Mouse (Mus musculus) B cell, adult 2 months (primary cell): ENCODE results near the gene Lrp6.

Source experiments
- DNase-seq, 2 experiments: peaks; one replicate each; pipeline ENCODE4 v3.0.0; 2022

The Lrp6 gene

DNA sequence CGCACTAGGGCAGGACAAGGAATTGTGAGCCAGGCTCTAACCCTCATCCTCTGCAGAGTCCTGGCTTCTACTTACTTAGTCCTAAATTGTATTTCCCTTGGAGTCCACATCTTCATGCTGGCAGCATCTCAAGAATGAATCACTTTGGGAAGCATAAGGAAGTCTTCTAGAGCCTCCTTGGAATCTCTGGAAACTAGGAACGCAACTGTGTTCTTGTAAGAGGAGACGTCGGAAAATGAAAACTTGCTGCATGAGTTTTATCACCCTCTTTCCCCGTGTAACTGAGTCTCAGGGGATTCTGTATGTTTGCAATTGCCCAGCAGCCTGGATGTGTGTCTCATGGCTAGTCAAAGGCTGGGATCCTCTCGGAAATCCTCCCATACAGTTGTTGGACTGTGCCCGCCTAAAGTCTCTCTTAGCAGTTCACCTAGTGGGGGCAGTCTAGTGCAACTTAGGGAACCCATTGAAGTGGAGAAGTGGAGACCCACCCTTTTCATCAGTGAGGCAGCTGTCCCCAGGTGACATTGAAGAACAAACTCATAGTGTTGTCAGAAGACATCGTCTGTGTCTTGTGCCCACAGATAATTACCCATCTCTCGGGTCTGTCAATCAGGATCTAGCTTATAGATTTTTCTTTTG, 136.5 kb downstream of the Lrp6 start:
- no peak for DNase-seq

DNA sequence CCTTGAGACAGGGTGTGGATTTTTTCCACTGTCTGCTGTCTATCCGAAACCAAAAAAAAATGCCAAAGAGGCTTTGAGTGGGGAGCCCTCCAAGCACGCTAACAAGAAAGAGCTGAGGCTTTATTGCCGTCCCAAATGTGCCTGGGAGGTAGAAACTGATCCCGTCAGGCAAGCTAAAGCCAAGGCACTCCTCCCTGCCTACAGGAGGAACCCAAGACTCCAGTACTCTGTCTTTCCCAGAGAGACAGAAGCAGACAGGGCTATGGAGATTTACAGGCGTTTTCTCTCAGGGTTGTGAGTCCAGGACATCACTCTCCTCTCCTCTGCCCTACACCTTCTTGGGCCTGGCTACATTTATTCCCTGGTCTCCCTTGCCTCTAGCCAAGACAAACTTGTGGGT, 138.3 kb downstream of the Lrp6 start:
- DNase-seq: no peak

- DNase-seq: no peak
Measured at GRCm38 (mm10) chr6:134427165-134427564, 139.6 kb downstream of the Lrp6 start.

- DNase-seq: peak; percentile 16 to 19
Measured at GRCm38 (mm10) chr6:134425216-134425717, 141.5 kb downstream of the Lrp6 start.

DNA sequence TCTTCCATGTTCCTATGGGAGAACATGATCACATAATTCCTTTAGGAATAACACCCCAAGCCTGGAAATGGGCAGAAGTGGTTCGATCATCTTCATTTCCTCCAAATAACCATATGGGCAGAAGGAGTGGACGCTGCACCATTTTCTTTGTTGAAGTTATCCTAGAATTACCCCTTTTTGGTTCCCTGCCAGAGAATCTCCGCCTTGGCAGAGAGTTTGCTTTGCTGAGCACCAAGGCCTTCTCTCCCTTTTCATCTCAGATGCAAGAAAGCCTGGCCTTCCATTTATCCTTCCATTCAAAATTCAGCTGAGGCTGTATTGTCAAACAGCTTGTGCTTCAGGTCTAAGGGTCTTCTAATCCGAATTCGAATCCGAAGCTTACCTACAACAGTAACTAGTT, 144.8 kb downstream of the Lrp6 start:
- no peak for DNase-seq

- no peak for DNase-seq
Measured at GRCm38 (mm10) chr6:134420375-134420774, 146.4 kb downstream of the Lrp6 start.

- DNase-seq: no peak
Measured at GRCm38 (mm10) chr6:134417886-134418285, 148.9 kb downstream of the Lrp6 start.

GRCm38 (mm10) chr6:134416556-134417105, 150.1 kb downstream of the Lrp6 start:
- no peak for DNase-seq

- no peak for DNase-seq
Measured at GRCm38 (mm10) chr6:134414532-134414883, 152.3 kb downstream of the Lrp6 start.

- peak; percentile 21 to 26 for DNase-seq
Measured at GRCm38 (mm10) chr6:134413706-134414531, 152.8 kb downstream of the Lrp6 start.

DNA sequence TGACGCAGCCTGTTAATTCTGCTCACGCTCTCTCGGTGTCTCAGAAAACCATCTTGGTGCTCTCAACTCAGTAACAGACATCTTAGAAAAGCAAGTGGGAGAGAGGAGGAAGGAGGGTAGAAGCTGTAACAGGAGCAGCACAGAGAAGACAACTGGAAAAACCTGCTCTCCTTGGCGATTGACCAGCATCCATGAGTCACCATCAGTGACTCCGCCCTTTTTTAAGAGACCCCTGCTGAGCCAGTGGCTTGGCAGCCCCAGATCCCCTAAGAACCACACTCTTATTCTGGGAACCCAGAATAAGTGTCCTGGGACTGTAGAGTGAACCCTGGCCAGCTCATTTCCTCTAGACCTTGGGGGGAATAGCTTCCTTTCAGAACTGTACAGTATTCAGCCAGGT, 159.5 kb downstream of the Lrp6 start:
- no peak for DNase-seq

DNA sequence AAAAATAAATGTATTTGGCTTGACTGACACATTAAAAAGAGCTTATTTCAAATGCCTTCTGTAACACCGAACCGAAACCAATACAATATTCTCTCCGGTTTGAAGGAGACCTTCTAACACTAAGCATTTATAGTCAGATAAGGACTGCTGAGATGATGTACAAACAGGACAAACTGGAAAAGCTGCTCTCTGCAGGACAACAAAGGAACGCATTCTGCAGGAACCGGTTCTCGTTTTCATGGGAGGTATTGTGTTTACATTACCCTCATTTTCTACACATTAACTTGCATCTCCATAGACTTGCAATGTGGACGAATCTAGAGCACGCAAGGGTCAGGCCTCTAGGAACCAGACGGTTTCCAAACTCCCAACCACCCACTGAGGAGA, 163.1 kb downstream of the Lrp6 start:
- DNase-seq: no peak

GRCm38 (mm10) chr6:134402914-134403683, 163.7 kb downstream of the Lrp6 start:
- peak; percentile 71 to 73 for DNase-seq
